Mouse (Mus musculus): Measurements from ENCODE around the gene Carnmt1. TPM values are rescaled to one million over a fixed set of nuclear protein-coding genes. Genes with fewer than 3 reads are reported as not detected.

Carnmt1 gene
- polyA plus RNA-seq, 1 experiment: not detected

- H3K27ac ChIP-seq (ENCODE audit: insufficient read depth, low read depth, low read length): no peak overlapping the region
- TF ChIP-seq CTCF (IDR thresholded peaks at IDR 0.05; ENCODE audit: insufficient read depth, low read depth, low read length): no peak
- TF ChIP-seq POLR2A (IDR thresholded peaks at IDR 0.05; ENCODE audit: insufficient read depth, low read depth, low read length): no peak
- H3K4me1 ChIP-seq (ENCODE audit: control insufficient read depth, insufficient read depth, low read length): peaks cover 7% of the 10 kb centered on the region
- 96% methylated on average over 4 of the region's 4 CpGs for WGBS
- H3K4me3 ChIP-seq (ENCODE audit: insufficient read depth, low read depth, low read length): no peak overlapping the region
Measured at GRCm38 (mm10) chr19:18747379-18747778, 76.8 kb downstream of the Carnmt1 start.

- H3K27ac ChIP-seq (ENCODE audit: insufficient read depth, low read depth, low read length): no peak within 1 kb of the TSS
- H3K4me3 ChIP-seq (ENCODE audit: insufficient read depth, low read depth, low read length): peak within 1 kb of the TSS; percentile 25
- no peak for TF ChIP-seq CTCF (IDR thresholded peaks at IDR 0.05; ENCODE audit: insufficient read depth, low read depth, low read length)
- TF ChIP-seq POLR2A (IDR thresholded peaks at IDR 0.05; ENCODE audit: insufficient read depth, low read depth, low read length): no peak
- peaks cover 7% of the 10 kb centered on the region for H3K4me1 ChIP-seq (ENCODE audit: control insufficient read depth, insufficient read depth, low read length)
- 8% methylated on average over 41 of the region's 41 CpGs for WGBS
Measured at GRCm38 (mm10) chr19:18749598-18750339, 79.2 kb downstream of the Carnmt1 start, which contains the start of gene Trpm6. TSS of gene Trpm6 (plus strand) at chr19:18749983.

Other genes with a start within 250 kb of the Carnmt1 start
- not detected in 2 replicates for gene Ostf1, start 38.9 kb upstream of the Carnmt1 start, polyA plus RNA-seq (2012; ENCODE audit: insufficient read depth, insufficient read length, low replicate concordance, missing spikeins)
- not detected in 2 replicates for gene Nmrk1, start 38.8 kb upstream of the Carnmt1 start, polyA plus RNA-seq (2012; ENCODE audit: insufficient read depth, insufficient read length, low replicate concordance, missing spikeins)
- gene D030056L22Rik, start 42.4 kb downstream of the Carnmt1 start, polyA plus RNA-seq (2012; ENCODE audit: insufficient read depth, insufficient read length, low replicate concordance, missing spikeins): not detected in 2 replicates
- gene Trpm6, start 79.2 kb downstream of the Carnmt1 start, polyA plus RNA-seq (2012; ENCODE audit: insufficient read depth, insufficient read length, low replicate concordance, missing spikeins): not detected in 2 replicates